Mouse (Mus musculus): Measurements from ENCODE around the gene Thap2. TPM values are rescaled to one million over a fixed set of nuclear protein-coding genes. Genes with fewer than 3 reads are reported as not detected.
A peak's percentile ranks its signal among the peaks of the same experiment; 100 is the strongest.

The Thap2 gene
- polyA plus RNA-seq, 1 experiment from 2014 or later: 16.4 TPM

DNA sequence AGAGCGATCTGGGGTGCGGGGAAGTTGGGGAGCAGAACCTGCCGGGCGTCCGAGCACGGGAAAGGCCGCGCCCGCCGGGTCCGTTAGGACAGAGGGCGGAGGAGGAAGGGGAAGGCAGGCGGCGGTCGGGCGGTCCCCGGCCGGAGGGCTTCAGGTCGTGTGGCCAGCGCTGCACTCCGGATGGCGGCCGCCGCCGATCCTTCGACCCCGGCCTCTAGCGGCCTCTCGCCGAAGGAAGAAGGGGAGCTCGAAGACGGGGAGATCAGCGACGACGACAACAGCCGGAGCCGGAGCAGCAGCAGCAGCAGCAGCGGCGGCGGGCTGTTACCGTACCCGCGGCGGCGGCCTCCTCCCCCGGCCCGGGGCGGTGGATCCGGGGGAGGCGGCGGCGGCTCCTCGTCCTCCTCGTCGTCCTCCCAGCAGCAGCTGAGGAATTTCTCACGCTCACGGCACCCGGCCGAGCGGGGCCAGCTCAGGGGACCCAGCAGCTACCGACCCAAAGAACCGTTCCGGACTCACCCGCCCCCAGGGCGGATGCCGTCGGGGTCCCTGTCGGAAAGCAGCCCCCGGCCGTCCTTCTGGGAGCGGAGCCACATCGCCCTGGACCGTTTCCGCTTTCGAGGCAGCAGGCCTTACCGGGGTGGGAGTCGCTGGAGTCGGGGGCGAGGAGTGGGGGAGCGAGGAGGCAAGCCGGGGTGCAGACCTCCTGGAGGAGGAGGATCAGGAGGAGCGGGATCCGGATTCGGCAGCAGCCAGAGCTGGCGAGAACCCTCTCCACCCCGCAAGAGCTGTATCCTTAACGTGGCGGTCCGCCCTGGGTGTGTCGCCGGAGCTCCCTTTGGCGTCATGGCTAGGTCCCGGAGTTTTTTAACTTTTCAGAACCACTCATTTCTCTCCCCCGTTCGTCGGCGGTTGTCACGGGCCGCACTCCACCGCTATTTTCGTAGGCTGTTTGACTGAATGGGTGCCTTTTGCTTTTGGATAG lies 1.1 kb upstream of the Thap2 start:
- Histone ChIP-seq H3K4me2 (peak overlapping the region; percentile 92), H3K36me3 (ENCODE audit: control insufficient read depth, insufficient read depth, low read length) (peaks cover 4% of the 10 kb centered on the region), H3K4me1 (replicated peaks; ENCODE audit: control insufficient read depth, insufficient read depth, low read length) (peaks cover 17% of the 10 kb centered on the region), H3K27me3 (replicated peaks; ENCODE audit: control insufficient read depth, insufficient read depth, low read length) (no peaks in the 10 kb centered on the region), H3K9ac (ENCODE audit: low read depth, low read length) (peak overlapping the region; percentile 98), H3K4me3 (ENCODE audit: low read depth, low read length) (peak overlapping the region; percentile 97), H3K9me3 (ENCODE audit: control insufficient read depth, low read length) (no peaks in the 10 kb centered on the region), H3K27ac (ENCODE audit: low read depth, low read length) (peak overlapping the region; percentile 96)
- DNase-seq (ENCODE audit: low spot score) (peak; percentile 83), ATAC-seq (replicated peaks; ENCODE audit: low FRiP score) (peak; percentile 17)
- WGBS: under 1% methylated on average over 97 of the region's 101 CpGs

DNA sequence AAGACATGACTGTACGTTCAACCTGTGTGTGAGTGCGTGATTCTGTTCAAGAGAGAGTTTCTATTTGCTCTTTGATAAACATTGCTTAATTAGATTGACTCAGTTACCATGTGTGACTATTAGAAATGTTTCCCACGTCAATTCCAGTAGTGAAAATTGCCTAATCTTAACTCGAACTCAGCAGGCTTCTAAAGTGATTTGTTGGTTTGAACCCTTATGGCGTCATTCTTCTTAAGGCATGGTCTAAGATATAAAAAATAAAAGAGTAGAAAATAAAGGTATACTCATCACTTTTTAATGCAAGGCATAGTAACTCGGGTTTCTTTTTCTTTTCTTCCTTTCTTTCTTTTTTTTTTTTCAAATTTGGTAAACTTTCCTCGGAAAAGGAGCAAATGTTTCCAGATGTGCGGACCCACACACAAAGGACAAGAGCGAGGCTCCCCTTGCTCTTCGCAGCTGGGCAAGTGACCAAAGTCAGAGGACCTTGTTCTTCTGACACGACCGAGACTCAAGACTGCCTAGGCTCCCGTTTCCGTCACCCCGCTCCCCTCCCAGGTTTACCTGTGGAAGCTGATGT lies 511 bp downstream of the Thap2 start:
- peak overlapping the region; percentile 98 for H3K9ac ChIP-seq (ENCODE audit: low read depth, low read length)
- H3K4me2 ChIP-seq: peak overlapping the region; percentile 71
- H3K4me3 ChIP-seq (ENCODE audit: low read depth, low read length): peak overlapping the region; percentile 97
- no peak for DNase-seq (ENCODE audit: low spot score)
- peak overlapping the region; percentile 92 for H3K27ac ChIP-seq (ENCODE audit: low read depth, low read length)
- no peaks in the 10 kb centered on the region for H3K9me3 ChIP-seq (ENCODE audit: control insufficient read depth, low read length)
- 5% methylated on average over 15 of the region's 15 CpGs for WGBS
- H3K36me3 ChIP-seq (ENCODE audit: control insufficient read depth, insufficient read depth, low read length): no peaks in the 10 kb centered on the region
- no peak; the same call in 1 of the 2 replicates for ATAC-seq (replicated peaks; ENCODE audit: low FRiP score)
- no peaks in the 10 kb centered on the region for H3K27me3 ChIP-seq (replicated peaks; ENCODE audit: control insufficient read depth, insufficient read depth, low read length)
- peaks cover 17% of the 10 kb centered on the region for H3K4me1 ChIP-seq (replicated peaks; ENCODE audit: control insufficient read depth, insufficient read depth, low read length)

DNA sequence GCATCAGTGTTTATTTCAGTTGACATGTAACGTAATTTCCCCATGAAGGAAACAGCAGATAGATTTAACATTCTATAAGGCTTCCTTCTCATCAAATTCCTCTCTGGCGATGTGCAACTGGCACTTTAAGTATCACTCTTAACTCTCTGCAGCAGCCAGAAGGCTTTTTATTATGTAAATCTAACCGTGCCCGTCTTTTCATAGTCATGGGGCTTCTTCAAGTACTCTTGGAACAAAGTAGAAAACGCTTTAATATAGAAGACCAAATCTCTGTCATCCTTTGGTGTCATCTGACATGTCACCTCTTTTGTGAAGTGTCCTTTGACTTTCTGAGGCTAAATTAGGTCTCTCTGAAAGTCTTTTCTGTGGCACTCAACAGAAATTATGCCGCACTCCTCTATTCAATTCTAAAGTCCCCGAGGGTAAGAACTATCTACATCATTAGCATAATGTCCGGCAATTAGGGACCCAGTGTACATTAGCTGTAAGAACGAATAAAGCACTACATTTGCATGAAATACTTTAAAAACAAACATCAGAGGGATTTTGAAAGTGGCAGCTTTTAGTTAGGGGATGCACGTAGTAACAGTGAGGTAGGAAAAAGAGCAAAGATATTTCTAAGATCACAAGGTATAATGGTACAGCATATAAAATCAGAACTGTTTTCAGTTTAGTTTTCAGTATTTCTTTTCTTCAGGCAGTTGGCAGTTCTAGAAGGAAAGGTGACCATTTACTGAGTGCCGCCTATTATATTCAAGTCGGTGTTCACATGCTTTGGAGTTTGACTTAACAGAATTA lies 1.2 kb downstream of the Thap2 start:
- Histone ChIP-seq H3K27ac (ENCODE audit: low read depth, low read length) (no peak overlapping the region), H3K36me3 (ENCODE audit: control insufficient read depth, insufficient read depth, low read length) (no peaks in the 10 kb centered on the region), H3K9ac (ENCODE audit: low read depth, low read length) (peak overlapping the region; percentile 98), H3K4me2 (peak overlapping the region; percentile 71), H3K4me1 (replicated peaks; ENCODE audit: control insufficient read depth, insufficient read depth, low read length) (peaks cover 17% of the 10 kb centered on the region), H3K27me3 (replicated peaks; ENCODE audit: control insufficient read depth, insufficient read depth, low read length) (no peaks in the 10 kb centered on the region), H3K9me3 (ENCODE audit: control insufficient read depth, low read length) (no peaks in the 10 kb centered on the region), H3K4me3 (ENCODE audit: low read depth, low read length) (peak overlapping the region; percentile 97)
- ATAC-seq (replicated peaks; ENCODE audit: low FRiP score): no peak
- 63% methylated on average over 12 of the region's 12 CpGs for WGBS
- no peak for DNase-seq (ENCODE audit: low spot score)

DNA sequence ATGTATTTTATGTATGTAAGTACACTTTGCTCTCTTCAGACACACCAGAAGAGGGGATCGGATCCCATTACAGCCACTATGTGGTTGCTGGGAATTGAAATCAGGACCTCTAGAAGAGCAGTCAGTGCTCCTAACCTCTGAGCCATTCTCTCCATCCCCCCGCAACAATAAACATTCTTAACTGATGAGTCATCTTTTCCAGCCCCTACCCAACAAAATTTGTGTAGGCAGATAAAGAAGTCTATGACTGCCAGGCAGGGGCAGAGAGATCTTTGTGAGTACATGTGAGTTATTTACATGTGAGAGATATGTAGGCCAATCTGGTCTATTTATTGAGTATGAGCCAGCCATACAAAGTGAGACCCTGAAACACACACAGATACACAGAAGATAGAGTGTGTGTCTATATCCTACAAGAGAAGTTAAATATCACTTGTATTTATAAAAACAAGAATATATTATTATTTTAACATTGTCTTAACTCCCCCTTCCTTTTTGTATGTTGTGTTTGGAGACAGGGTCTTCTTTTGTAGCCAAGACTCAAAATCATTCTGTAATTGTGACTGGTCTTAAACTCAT lies 2.6 kb downstream of the Thap2 start:
- peaks cover 11% of the 10 kb centered on the region for H3K4me1 ChIP-seq (replicated peaks; ENCODE audit: control insufficient read depth, insufficient read depth, low read length)
- no peaks in the 10 kb centered on the region for H3K36me3 ChIP-seq (ENCODE audit: control insufficient read depth, insufficient read depth, low read length)
- H3K27ac ChIP-seq (ENCODE audit: low read depth, low read length): no peak overlapping the region
- no peaks in the 10 kb centered on the region for H3K27me3 ChIP-seq (replicated peaks; ENCODE audit: control insufficient read depth, insufficient read depth, low read length)
- no peaks in the 10 kb centered on the region for H3K9me3 ChIP-seq (ENCODE audit: control insufficient read depth, low read length)
- WGBS: 79% methylated on average over 2 of the region's 2 CpGs
- no peak for ATAC-seq (replicated peaks; ENCODE audit: low FRiP score)
- H3K4me2 ChIP-seq: no peak overlapping the region
- H3K9ac ChIP-seq (ENCODE audit: low read depth, low read length): no peak overlapping the region
- H3K4me3 ChIP-seq (ENCODE audit: low read depth, low read length): no peak overlapping the region
- no peak for DNase-seq (ENCODE audit: low spot score)

DNA sequence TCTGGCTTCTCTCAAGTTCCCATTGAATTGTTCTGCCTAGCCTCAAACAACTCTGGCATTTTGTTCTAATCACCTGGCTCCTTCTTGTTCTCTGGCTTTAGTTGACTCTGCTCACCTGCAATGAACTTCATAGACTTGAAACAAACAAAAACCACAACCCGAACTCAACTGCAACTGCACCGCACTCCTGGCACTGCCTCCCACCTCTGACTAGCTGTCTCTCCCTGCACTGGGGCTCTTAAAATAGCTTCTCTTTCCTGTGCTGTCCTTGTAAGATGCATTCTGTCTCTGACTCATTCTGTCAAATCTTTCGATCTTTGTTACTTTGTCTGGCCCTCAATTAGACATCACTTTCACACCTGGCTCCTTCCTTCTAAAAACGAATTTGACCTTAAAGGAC lies 21.1 kb downstream of the Thap2 start:
- peak overlapping the region; percentile 78 for H3K9ac ChIP-seq (ENCODE audit: low read depth, low read length)
- no peak for DNase-seq (ENCODE audit: low spot score)
- no peaks in the 10 kb centered on the region for H3K36me3 ChIP-seq (ENCODE audit: control insufficient read depth, insufficient read depth, low read length)
- H3K27me3 ChIP-seq (replicated peaks; ENCODE audit: control insufficient read depth, insufficient read depth, low read length): no peaks in the 10 kb centered on the region
- H3K4me3 ChIP-seq (ENCODE audit: low read depth, low read length): peak overlapping the region; percentile 49
- peaks cover 5% of the 10 kb centered on the region; the same call in 1 of the 2 replicates for H3K4me1 ChIP-seq (replicated peaks; ENCODE audit: control insufficient read depth, insufficient read depth, low read length)
- ATAC-seq (replicated peaks; ENCODE audit: low FRiP score): no peak
- H3K4me2 ChIP-seq: peak overlapping the region; percentile 89
- WGBS: 67% methylated on average over 4 of the region's 4 CpGs
- no peaks in the 10 kb centered on the region for H3K9me3 ChIP-seq (ENCODE audit: control insufficient read depth, low read length)
- peak overlapping the region; percentile 97 for H3K27ac ChIP-seq (ENCODE audit: low read depth, low read length)

DNA sequence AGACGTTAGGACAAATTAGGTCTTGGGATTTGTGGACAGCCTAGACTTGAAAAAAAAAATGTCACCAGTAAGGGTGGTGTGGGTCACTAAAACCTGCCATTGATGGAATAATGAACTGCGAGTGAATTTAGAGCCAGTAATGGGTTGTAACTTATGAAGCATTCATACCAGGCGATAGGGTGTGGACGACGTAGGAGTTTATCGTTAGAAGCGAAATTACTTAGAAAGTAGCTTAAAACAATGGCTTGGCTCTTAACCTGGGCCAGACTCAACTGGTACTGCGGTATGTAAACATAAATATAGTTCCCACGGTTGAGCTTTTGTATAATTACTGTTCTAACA lies 21.6 kb downstream of the Thap2 start:
- WGBS: 7% methylated on average over 9 of the region's 9 CpGs
- H3K9ac ChIP-seq (ENCODE audit: low read depth, low read length): peak overlapping the region; percentile 78
- DNase-seq (ENCODE audit: low spot score) (no peak), ATAC-seq (replicated peaks; ENCODE audit: low FRiP score) (peak; percentile 42)
- H3K27me3 ChIP-seq (replicated peaks; ENCODE audit: control insufficient read depth, insufficient read depth, low read length): no peaks in the 10 kb centered on the region
- peak overlapping the region; percentile 89 for H3K4me2 ChIP-seq
- H3K4me3 ChIP-seq (ENCODE audit: low read depth, low read length): peak overlapping the region; percentile 49
- H3K27ac ChIP-seq (ENCODE audit: low read depth, low read length): peak overlapping the region; percentile 97
- no peaks in the 10 kb centered on the region for H3K36me3 ChIP-seq (ENCODE audit: control insufficient read depth, insufficient read depth, low read length)
- H3K4me1 ChIP-seq (replicated peaks; ENCODE audit: control insufficient read depth, insufficient read depth, low read length): peaks cover 5% of the 10 kb centered on the region; the same call in 1 of the 2 replicates
- H3K9me3 ChIP-seq (ENCODE audit: control insufficient read depth, low read length): no peaks in the 10 kb centered on the region

GRCm38 (mm10) chr10:115361840-115362622 lies 22.2 kb downstream of the Thap2 start, which contains the start of gene Tmem19:
Gene Tmem19 (minus strand): TSS chr10:115362501.
- DNase-seq (ENCODE audit: low spot score) (peak; percentile 94), ATAC-seq (replicated peaks; ENCODE audit: low FRiP score) (peak; percentile 99)
- H3K4me1 ChIP-seq (replicated peaks; ENCODE audit: control insufficient read depth, insufficient read depth, low read length): peaks cover 5% of the 10 kb centered on the region; the same call in 1 of the 2 replicates
- H3K27me3 ChIP-seq (replicated peaks; ENCODE audit: control insufficient read depth, insufficient read depth, low read length): no peaks in the 10 kb centered on the region
- H3K9ac ChIP-seq (ENCODE audit: low read depth, low read length): peak within 1 kb of the TSS; percentile 78
- peak within 1 kb of the TSS; percentile 97 for H3K27ac ChIP-seq (ENCODE audit: low read depth, low read length)
- WGBS: under 1% methylated on average over 54 of the region's 58 CpGs
- no peaks in the 10 kb centered on the region for H3K9me3 ChIP-seq (ENCODE audit: control insufficient read depth, low read length)
- no peaks in the 10 kb centered on the region for H3K36me3 ChIP-seq (ENCODE audit: control insufficient read depth, insufficient read depth, low read length)
- peak within 1 kb of the TSS; percentile 49 for H3K4me3 ChIP-seq (ENCODE audit: low read depth, low read length)
- H3K4me2 ChIP-seq: peak within 1 kb of the TSS; percentile 89
